Mouse (Mus musculus): Measurements from ENCODE around the gene Naa25. TPM values are rescaled to one million over a fixed set of nuclear protein-coding genes. Genes with fewer than 3 reads are reported as not detected.

The Naa25 gene
- total RNA-seq, 1 experiment from 2014 or later = 78.0 TPM

GRCm38 (mm10) chr5:121469566-121469965 is 71.8 kb downstream of the Naa25 start:
- no peak for ATAC-seq (replicated peaks in 1 of 2; ENCODE audit: insufficient read depth in 1 of 2, low FRiP score in 2 of 2, low TSS enrichment in 1 of 2, low read depth in 1 of 2, poor library complexity in 2 of 2, severe bottlenecking in 2 of 2)

GRCm38 (mm10) chr5:121472411-121472810 is 74.7 kb downstream of the Naa25 start:
- no peak for ATAC-seq (replicated peaks in 1 of 2; ENCODE audit: insufficient read depth in 1 of 2, low FRiP score in 2 of 2, low TSS enrichment in 1 of 2, low read depth in 1 of 2, poor library complexity in 2 of 2, severe bottlenecking in 2 of 2)

GRCm38 (mm10) chr5:121474610-121475009 is 76.9 kb downstream of the Naa25 start:
- ATAC-seq (replicated peaks in 1 of 2; ENCODE audit: insufficient read depth in 1 of 2, low FRiP score in 2 of 2, low TSS enrichment in 1 of 2, low read depth in 1 of 2, poor library complexity in 2 of 2, severe bottlenecking in 2 of 2) = no peak

- no peak for ATAC-seq (replicated peaks in 1 of 2; ENCODE audit: insufficient read depth in 1 of 2, low FRiP score in 2 of 2, low TSS enrichment in 1 of 2, low read depth in 1 of 2, poor library complexity in 2 of 2, severe bottlenecking in 2 of 2)
Measured at GRCm38 (mm10) chr5:121476040-121476439, 78.3 kb downstream of the Naa25 start.

- ATAC-seq (replicated peaks in 1 of 2; ENCODE audit: insufficient read depth in 1 of 2, low FRiP score in 2 of 2, low TSS enrichment in 1 of 2, low read depth in 1 of 2, poor library complexity in 2 of 2, severe bottlenecking in 2 of 2) = peak; percentile 56 to 77; a peak in 2 of 4 replicates
Measured at GRCm38 (mm10) chr5:121477680-121478079, 79.9 kb downstream of the Naa25 start.

GRCm38 (mm10) chr5:121484801-121485200 is 87.1 kb downstream of the Naa25 start:
- no peak for ATAC-seq (replicated peaks in 1 of 2; ENCODE audit: insufficient read depth in 1 of 2, low FRiP score in 2 of 2, low TSS enrichment in 1 of 2, low read depth in 1 of 2, poor library complexity in 2 of 2, severe bottlenecking in 2 of 2)

GRCm38 (mm10) chr5:121493305-121493704 is 95.6 kb downstream of the Naa25 start:
- no peak for ATAC-seq (replicated peaks in 1 of 2; ENCODE audit: insufficient read depth in 1 of 2, low FRiP score in 2 of 2, low TSS enrichment in 1 of 2, low read depth in 1 of 2, poor library complexity in 2 of 2, severe bottlenecking in 2 of 2)

Other genes starting within 250 kb of the Naa25 start
- gene Ptpn11, start 206.5 kb upstream of the Naa25 start, total RNA-seq (2017) = 43.7 and 56.0 TPM in 2 replicates
- gene Rpl6, start 193.5 kb upstream of the Naa25 start, total RNA-seq (2017) = 1,377 and 1,391 TPM in 2 replicates
- gene Hectd4, start 177.7 kb upstream of the Naa25 start, total RNA-seq (2017) = 13.5 and 25.6 TPM in 2 replicates
- gene Trafd1, start 12.3 kb upstream of the Naa25 start, total RNA-seq (2017) = 50.9 and 62.7 TPM in 2 replicates
- 0.79 TPM in 1 of 2 replicates, not detected in the other for gene Tmem116, start 54.0 kb downstream of the Naa25 start, total RNA-seq (2017)
- 404 and 511 TPM in 2 replicates for gene Erp29, start 54.6 kb downstream of the Naa25 start, total RNA-seq (2017)
- not detected in 2 replicates for gene Adam1b, start 105.5 kb downstream of the Naa25 start, total RNA-seq (2017)
- 2.8 and 6.0 TPM in 2 replicates for gene Adam1a, start 147.5 kb downstream of the Naa25 start, total RNA-seq (2017)
- gene Gm42878, start 147.5 kb downstream of the Naa25 start, total RNA-seq (2017) = not detected in 2 replicates
- 89.9 and 107 TPM in 2 replicates for gene Mapkapk5, start 148.0 kb downstream of the Naa25 start, total RNA-seq (2017)
- gene Aldh2, start 195.9 kb downstream of the Naa25 start, total RNA-seq (2017) = 354 and 532 TPM in 2 replicates
- 5.0 and 9.0 TPM in 2 replicates for gene Acad12, start 221.0 kb downstream of the Naa25 start, total RNA-seq (2017)

Data from hematopoietic stem cell, adult 5-6 weeks (primary cell).